Mouse (Mus musculus) hindlimb bud, embryonic 11.5 days (tissue): ENCODE results near the gene Zfp280c.

ENCODE experiments used
- DNase-seq: peaks from one replicate; pipeline ENCODE4 v3.0.0-alpha.2; 2012; ENCODE audit warnings: low read depth, low spot score; ENCODE audit errors: extremely low spot score

Gene Zfp280c

DNA sequence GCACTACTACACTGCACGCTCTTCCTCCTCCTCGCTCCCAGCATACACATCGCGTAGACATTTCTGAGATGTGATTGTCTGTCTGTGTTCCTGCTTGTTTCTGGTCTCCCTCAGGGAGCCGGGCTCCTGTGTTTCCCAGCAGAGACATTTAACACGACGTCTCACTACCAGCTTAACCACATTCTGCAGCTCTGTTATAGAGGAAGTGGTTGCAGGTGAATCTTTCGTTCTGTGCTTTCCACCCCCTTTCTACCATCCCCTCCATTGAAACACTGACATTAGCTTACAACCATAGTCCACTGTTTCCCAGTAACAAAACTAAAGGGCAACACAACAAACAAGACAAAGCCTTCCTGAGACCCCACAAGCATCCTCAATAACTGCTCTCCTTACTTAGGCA lies 100.5 kb downstream of the Zfp280c start:
- no peak for DNase-seq
